21 mouse cellular contexts compared by ENCODE assay signal in genomic region chr1:29587810-29588209, GRCm38 (mm10).
DNase-seq lines count a peak whose midpoint lies in the region; ATAC-seq lines count a peak whose summit lies in the region.
"Had no signal": no experiment of that assay in that cellular context is flagged by ENCODE, and none has a peak within 500 bp of the region (broad histone marks: within the 10 kb centered on the region; RNA-seq: fewer than 3 reads in every experiment).

No protein-coding gene starts in this region.

- intact Hi-C loops in left cerebral cortex, postnatal 14 days (cut with DNase I) = no loop called here

- WGBS in forebrain, embryonic 16.5 days = 42% methylated on average over 3 of the region's 3 CpGs

- H3K9ac ChIP-seq in forebrain, embryonic 16.5 days (replicated peaks; ENCODE audit: low read depth, low read length) = no peak overlapping the region
- H3K9ac ChIP-seq: liver, postnatal 0 days; midbrain, embryonic 13.5 days; stomach, embryonic 15.5 days had no signal

- no peak overlapping the region for H3K27ac ChIP-seq in forebrain, embryonic 16.5 days (ENCODE audit: low read length)
- H3K27ac ChIP-seq: embryonic facial prominence, embryonic 10.5 days; limb, embryonic 10.5 days; midbrain, embryonic 13.5 days; stomach, embryonic 15.5 days had no signal

- no peaks in the 10 kb centered on the region for H3K36me3 ChIP-seq in forebrain, embryonic 16.5 days (ENCODE audit: control insufficient read depth, insufficient read depth)
- H3K36me3 ChIP-seq: embryonic facial prominence, embryonic 10.5 days; limb, embryonic 10.5 days; midbrain, embryonic 13.5 days; stomach, embryonic 15.5 days had no signal

- no peak overlapping the region for H3K4me2 ChIP-seq in forebrain, embryonic 16.5 days (ENCODE audit: low read length)
- H3K4me2 ChIP-seq: midbrain, embryonic 13.5 days; stomach, embryonic 15.5 days had no signal

- no peaks in the 10 kb centered on the region for H3K9me3 ChIP-seq in forebrain, embryonic 16.5 days (ENCODE audit: control insufficient read depth, low read length)
- H3K9me3 ChIP-seq: embryonic facial prominence, embryonic 10.5 days; limb, embryonic 10.5 days; midbrain, embryonic 13.5 days; stomach, embryonic 15.5 days had no signal

- ATAC-seq in forebrain, embryonic 16.5 days = peak; percentile 77
- no peak for ATAC-seq in granulocyte monocyte progenitor cell, adult 5-6 weeks (replicated peaks; ENCODE audit: poor library complexity, severe bottlenecking)
- ATAC-seq: CD4-positive, CD25-positive, alpha-beta regulatory T cell, adult 4 months; liver, postnatal 0 days; midbrain, embryonic 13.5 days; Patski had no signal

- peak; percentile 30 to 54 for DNase-seq in cerebellum, postnatal 14 days
- no peak for DNase-seq in cerebellum, adult 18-20 months
- peak; percentile 6 to 11 for DNase-seq in left cerebral cortex, postnatal 14 days (ENCODE audit: low spot score in 2 of 2)
- no peak for DNase-seq in left cerebral cortex, adult 11 months (ENCODE audit: low spot score)
- peak; percentile 56 for DNase-seq in layer of hippocampus, adult 9-11 months
- no peak for DNase-seq in spleen, adult 18-20 months
- DNase-seq: adrenal gland, adult 8-10 months; gastrocnemius, postnatal 25 days; kidney, adult 11 months; kidney, postnatal 10 days; liver, postnatal 0 days; lung, postnatal 10 days; thymus, adult 2 months had no signal

- H3K27me3 ChIP-seq in forebrain, embryonic 16.5 days (replicated peaks; ENCODE audit: control insufficient read depth, insufficient read depth, low read length) = no peaks in the 10 kb centered on the region
- H3K27me3 ChIP-seq: midbrain, embryonic 13.5 days; Patski; stomach, embryonic 15.5 days had no signal

- H3K4me1 ChIP-seq in forebrain, embryonic 16.5 days (replicated peaks; ENCODE audit: control insufficient read depth, insufficient read depth, low read length) = no peaks in the 10 kb centered on the region
- H3K4me1 ChIP-seq: embryonic facial prominence, embryonic 10.5 days; limb, embryonic 10.5 days; midbrain, embryonic 13.5 days; stomach, embryonic 15.5 days had no signal

- no peak overlapping the region for H3K4me3 ChIP-seq in forebrain, embryonic 16.5 days (replicated peaks; ENCODE audit: low read length)
- H3K4me3 ChIP-seq: embryonic facial prominence, embryonic 10.5 days; limb, embryonic 10.5 days; midbrain, embryonic 13.5 days; stomach, embryonic 15.5 days had no signal

Comparison
In these comparisons a context has a peak if more than half of its experiments do, and no peak if none do; other contexts are left out.
1. DNase-seq: peak in cerebellum, postnatal 14 days (2 of 2), left cerebral cortex, postnatal 14 days (2 of 2) and layer of hippocampus, adult 9-11 months (single experiment); none in cerebellum, adult 18-20 months (0 of 2), left cerebral cortex, adult 11 months (single experiment) and spleen, adult 18-20 months (0 of 2).